Mouse (Mus musculus) heart, adult 8-10 months (tissue): Measurements from ENCODE around the gene Phpt1. TPM values are rescaled to one million over a fixed set of nuclear protein-coding genes. Genes with fewer than 3 reads are reported as not detected.

Experiments used
- DNase-seq: peaks from one replicate; pipeline ENCODE4 v3.0.0; 2022; ENCODE audit warnings: low spot score
- total RNA-seq, 4 experiments: library from RNA; stranded (reverse); gene quantifications; 2 replicates each; pipeline ENCODE4 v1.2.4; 2022

Phpt1 gene
- 10 to 100 TPM; 58.2 to 72.2 (median 65.4) TPM for total RNA-seq

DNA sequence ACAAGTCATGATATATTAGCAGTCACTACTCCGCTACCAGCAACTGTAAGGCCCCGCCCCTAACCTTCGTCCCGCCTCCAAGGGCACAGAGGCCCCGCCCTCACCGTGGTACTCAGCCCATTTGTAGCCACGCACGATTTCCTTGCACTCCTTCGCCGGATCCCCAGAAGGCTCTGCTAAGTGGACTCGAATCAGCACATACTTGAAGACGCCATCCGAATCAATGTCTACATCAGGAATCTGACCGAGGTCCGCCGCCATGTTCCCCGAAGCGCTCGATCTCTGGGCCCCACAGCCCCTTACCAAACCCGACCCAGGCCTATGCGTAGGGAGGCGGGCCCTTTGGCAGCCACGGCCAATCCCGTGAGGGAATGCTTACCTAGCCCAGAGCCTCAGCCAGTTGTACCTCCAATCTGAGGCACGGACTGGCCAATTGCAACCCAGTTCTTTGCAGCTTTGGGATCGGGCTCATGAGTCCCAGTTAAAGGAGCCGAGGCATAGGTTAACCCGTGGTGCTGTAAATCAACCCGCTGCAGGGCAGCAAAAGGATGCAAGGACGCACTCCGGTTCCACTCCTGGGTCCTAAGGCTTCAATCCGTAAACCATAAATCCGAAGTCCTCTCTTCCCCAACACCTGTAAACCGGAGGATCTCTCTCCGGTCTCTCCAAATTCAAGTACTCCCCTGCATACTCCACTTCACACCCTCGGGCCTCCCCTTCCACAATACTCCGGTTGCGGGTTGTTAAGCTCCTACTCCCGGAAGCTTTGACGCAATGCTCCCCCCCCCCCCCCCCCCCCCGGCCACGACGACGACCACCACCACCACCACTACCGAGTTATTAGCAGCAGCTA is at the start of gene Phpt1, which contains the start of gene Mamdc4:
Gene Phpt1, minus strand, starts transcription at position 646 of the 853 bp plus-strand sequence.
Gene Mamdc4, minus strand, starts transcription at position 267 of the 853 bp plus-strand sequence.
- DNase-seq = peak; percentile 98

GRCm38 (mm10) chr2:25621229-25622200 is 46.5 kb upstream of the Phpt1 start, which contains the start of gene Tmem141:
Gene Tmem141, minus strand, starts transcription at chr2:25622005.
- peak; percentile 83 for DNase-seq

DNA sequence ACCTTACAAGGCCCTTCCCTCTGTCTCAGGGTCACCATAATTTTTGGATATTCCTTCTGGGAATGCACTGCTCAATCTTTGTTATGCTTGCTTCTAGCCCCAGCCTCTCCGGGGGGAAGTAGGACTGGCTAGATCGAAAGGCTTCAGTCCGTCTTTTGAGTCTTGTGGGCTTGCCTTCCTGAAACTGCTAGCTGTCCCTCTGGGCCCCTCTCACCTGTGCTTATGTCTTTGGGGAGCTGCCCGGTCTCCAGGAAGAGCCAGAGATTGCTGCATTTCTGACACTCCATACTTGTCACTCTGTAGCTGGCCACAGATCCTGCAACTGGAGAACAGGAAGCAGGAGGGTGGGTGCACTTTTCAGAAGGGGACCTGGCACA is 45.8 kb upstream of the Phpt1 start:
- no peak for DNase-seq

DNA sequence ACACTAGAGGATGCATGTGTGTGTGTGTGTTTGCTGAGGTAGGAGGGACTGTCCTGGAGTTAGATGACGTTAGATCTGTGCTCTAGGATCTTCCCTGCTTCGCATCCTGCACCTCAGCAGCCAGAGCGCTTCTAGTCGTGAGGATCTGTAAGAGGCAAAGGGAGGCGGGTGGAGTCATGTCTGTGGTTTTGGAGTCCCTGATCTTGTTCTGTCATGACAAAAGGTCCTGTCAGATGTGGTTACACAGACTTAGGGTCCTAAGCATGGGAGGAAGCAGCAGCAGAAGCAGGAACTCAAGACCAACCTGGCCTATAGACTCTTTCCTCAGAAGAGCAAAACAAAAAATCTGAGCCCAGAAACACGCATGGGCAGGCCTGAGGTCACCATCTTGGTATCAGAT is 45.4 kb upstream of the Phpt1 start:
- no peak for DNase-seq

GRCm38 (mm10) chr2:25617578-25617977 is 42.6 kb upstream of the Phpt1 start, which contains the start of gene Ccdc183:
Gene Ccdc183, minus strand, starts transcription at chr2:25617678.
- no peak for DNase-seq

DNA sequence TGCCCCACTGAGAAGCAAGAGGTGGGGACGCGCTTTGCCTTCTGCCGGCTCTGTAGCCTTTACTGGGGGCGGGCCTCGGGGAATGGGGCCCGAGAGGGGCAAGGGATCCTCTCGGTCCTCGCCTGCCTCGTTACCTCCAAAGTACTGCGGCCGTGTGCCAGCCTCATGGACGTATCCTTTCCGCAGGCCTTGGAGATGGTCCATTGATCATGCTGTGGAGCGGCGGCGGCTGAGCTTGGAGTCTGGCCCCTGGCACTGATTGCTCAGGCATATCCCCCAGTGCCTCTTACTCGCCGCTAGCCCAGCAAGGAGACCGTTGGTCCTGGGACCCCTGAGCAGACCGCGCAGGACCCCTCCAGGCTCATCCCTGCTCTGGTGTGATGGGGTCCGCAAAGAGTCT is 41.4 kb upstream of the Phpt1 start:
- no peak for DNase-seq

- no peak for DNase-seq
These were observed 33.6 kb upstream of the Phpt1 start for GRCm38 (mm10) chr2:25608671-25609070.

DNA sequence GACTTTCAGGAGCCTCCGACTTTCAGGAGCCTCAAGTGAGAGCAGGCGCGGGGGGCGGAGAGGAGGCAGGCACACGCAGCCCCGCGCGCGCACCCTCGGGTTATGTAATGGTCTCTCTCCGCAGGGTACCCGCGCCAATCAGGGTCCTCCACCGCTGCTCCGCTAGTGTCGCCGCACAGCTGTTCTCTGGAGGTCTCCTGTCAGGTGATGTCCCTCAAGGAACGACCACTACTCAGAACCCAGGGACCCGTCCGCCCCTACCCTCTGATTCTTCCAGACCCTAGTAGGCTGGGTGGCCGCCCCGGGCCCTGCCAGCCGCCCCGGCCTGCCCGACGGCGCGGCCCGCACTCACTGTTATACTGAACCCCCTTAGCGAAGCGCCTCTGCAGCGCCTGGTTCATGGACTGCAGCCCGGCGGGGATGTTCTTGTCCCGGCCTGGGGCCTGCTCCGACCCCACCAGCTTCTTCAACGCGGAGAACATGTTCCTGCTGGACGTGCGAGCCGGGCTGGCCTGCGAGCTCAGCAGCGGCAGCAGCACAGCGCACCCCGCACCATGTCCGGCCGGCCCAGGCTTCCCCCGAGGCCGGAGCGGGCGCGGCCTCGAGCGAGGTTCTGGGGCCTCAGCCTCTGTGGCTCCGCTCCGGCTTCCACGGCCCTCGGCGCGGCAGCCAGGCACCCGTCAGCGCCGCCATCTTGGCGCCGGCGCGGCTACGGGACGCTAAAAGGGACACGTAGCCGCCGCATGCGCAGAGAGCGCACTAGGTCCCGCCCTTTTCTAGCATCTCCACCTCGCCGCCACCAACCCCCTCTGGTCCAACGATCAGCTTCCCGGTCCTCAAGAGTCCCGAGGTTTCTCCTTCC is 33.0 kb upstream of the Phpt1 start, which contains the start of gene Rabl6:
Gene Rabl6, minus strand, starts transcription at position 761 of the 862 bp plus-strand sequence.
- DNase-seq = peak; percentile 86

- DNase-seq = no peak
These were observed 27.5 kb upstream of the Phpt1 start for GRCm38 (mm10) chr2:25602526-25602925.

DNA sequence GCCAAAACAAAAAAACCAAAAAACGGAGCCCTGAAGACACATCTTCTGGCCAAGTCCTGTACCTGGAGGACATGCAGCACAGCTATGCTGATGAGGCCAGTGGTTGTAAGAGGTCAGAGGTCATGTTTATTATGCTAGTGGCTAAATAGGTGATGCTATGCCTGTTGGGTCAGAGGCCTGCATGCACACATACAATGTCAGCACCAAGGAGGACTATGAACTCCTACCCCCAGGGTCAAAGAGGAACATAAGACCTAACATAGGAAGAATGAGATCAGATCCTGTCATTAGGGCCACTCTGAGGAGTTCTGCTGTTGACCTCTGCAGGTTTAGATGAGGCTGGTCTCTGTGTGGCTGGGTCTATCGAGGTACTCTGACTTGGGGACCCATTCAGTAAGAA is 25.0 kb upstream of the Phpt1 start:
- no peak for DNase-seq

DNA sequence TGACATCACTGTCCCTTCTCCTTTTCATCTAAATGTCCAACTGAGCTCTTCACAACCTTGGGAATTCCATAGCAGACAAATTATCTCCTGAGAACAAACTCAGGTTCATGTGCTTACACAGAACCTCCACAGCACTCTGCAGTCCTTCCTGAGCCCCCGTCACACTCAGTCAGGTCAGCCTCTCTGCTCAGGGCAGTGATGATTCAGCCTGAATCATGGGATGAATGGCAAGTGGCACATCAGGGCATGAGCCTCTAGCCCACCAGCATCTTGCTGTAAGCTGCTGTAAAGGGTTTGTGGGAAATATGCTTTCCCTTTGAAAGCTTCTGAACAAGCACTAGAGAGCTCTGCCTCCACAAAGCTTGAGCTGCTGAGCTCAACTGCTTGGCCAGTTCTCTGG is 23.7 kb upstream of the Phpt1 start:
- no peak for DNase-seq

DNA sequence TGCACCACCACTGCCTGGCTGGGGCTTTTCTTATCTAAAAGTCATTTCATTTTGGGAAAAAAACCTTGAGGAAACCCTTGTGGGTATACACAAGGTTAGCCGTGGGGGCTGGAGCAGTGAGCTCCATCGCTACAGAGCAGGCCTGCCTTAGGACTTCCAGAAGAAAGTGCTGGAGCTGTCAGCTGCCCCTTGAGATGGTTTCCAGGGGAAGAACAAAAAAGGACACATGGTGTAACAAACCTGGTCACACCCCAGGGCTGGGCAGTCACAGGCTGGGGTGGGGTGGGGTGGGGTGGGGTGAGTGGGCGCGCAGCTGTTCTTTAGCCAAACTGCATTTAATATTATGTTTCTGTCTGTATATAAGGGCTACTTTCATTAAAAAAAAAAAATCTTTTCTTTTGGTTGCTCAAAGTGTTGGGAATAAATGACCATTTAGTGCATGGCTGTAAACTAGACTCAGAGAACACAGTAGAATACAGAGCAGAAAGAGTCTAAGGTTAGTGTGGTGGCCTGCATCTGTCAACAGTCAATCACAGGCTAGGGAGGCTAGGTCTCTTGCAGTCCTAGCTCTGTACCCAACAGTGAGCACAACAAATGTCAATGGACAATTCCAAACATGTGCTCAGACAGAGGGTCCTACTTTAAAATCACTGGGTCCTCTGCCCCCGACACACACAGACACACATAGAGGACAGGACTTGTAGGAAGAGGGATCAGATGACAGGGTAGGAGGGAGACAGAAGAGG is 21.9 kb upstream of the Phpt1 start:
- no peak for DNase-seq

DNA sequence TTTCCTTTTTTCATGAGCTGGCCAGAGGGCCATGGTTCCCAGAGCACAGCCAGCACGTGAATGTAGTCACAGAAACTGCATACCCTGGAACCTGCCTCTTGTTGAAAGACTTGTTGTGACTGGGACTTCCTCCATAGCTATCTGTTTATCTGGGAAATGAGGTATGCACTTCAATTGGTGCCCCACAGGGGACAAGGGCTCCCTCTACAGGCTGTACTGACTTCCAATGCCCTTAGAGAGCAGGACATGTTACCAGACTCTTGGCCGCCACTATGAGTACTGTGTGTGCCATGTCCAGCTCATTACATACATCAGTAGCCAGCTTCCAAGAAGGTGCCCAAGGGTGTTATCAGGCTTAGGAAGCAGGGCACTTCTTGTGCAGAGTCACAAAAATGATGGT is 16.8 kb upstream of the Phpt1 start:
- no peak for DNase-seq

DNA sequence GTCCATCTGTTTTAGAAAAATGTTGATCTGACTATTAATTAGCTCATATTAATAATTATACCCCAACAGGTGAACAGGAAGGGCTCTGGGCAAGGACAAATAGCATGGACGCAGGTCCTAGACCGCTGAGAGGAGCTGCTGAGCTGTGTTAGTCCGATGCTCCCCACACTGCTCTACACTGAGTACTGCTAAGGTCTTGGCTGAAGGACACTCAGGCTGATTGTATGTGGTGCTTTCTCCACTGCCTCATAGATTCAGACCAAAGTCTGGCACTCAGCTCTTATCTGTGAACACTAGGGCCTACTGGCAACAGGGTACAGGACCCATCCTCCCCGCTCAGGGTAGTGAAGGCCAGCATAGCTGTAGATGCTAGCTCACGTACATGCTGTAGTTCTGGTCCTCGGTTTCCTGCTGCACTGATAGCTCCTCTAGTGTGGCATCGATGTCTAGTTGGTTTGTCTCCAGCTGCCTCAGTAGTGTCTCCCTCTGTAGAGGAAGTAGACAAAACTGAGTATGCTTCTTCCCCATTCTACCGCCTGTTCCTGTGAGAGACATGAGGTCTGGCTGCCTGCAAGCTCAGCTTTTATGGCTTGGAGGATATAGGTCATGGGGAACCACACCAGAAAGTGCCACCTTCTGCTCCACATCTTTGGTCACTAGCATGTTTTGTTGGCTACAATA is 13.3 kb upstream of the Phpt1 start:
- DNase-seq = no peak

DNA sequence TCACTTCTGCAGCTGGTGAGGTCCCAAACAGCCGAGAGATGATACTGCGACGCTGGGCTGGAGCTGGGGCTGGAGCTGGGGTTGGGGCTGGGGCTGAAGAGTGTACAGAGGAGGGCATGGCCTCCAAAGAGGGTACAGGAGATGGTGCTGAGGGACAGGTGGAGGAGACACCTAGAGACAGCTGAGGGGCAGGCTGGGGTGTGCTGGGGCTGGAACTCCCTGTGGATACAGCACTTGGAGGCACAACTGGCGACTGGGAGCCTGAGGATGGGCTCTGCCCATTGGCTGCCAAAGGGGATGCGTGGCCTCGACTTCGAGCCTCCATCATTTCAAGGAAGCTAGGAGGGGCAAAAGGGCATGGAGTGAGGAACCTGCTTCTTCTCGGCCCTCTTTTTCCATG is 12.3 kb upstream of the Phpt1 start:
- DNase-seq = no peak

GRCm38 (mm10) chr2:25585601-25586000 is 10.6 kb upstream of the Phpt1 start:
- DNase-seq = no peak

DNA sequence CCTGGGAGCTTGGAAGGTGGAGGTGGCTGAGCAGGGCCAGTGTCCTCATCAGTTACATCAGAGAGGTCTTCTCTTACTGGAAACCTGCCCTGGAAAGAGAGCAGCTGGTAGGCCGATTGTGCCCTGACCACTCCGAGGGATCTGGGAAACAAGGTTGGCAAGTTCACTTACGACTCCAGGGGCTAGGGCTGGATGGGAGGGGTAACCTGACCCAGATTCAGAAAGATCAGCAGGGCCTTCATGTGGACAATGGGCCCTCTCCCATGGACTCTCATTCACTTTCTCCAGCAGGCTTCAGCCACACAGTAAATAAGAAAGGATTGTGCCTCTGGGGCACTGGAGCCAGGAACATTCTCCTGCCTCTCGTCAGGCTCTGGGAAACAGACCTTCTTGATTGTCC is 9.8 kb upstream of the Phpt1 start:
- no peak for DNase-seq

DNA sequence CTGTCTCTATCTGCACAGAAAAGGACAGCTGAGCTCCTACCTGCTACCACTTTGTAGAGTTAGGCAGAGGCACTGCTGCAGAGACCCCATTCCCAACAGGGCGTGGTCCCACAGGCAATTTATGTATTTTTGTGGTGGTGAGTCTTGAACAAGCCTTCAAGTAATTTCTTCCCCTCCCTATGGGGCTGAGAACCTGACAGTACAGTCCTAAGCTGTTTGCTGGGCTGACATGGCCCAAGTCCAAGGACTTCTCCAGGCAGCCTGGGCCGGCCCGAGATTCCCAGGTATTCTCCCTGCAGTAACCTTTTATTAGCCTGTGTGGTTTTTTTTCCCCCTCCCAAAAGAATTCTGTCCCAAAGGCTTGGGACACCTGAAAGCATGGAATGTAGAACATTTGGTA is 9.1 kb upstream of the Phpt1 start:
- DNase-seq = no peak

- no peak for DNase-seq
These were observed 8.5 kb upstream of the Phpt1 start for GRCm38 (mm10) chr2:25583571-25583970.

DNA sequence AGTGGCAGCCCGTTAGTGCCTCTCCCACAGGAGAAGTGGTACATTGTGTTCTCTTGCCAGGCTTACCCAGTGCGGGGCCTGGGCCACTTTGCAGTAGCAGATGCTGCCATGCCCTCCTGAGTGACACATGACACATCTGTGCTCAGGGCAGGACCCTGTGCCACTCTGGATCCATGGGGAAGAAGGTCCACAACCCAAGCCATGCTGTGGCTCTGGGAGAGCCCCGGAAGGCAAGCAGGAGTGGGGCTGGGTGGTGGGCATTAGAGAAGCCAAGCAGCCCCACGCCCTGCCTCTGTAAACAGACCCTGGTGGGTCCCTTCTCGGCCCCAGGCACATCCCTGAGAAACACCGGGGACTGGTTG is 8.1 kb upstream of the Phpt1 start:
- no peak for DNase-seq
